Mouse (Mus musculus) 3134 (cell line): ENCODE results near the gene Ass1.

Source experiments
- DNase-seq: peaks from one replicate; pipeline ENCODE4 v3.0.0-alpha.2; 2011; ENCODE audit warnings: low spot score; ENCODE audit not compliant: insufficient read length; ENCODE audit errors: extremely low read depth

The Ass1 gene

GRCm38 (mm10) chr2:31458460-31458859 lies 11.5 kb upstream of the Ass1 start:
- DNase-seq: no peak

- DNase-seq: no peak
Observed at GRCm38 (mm10) chr2:31458989-31459936, 10.7 kb upstream of the Ass1 start.

- no peak for DNase-seq
Observed at GRCm38 (mm10) chr2:31460025-31460571, 9.9 kb upstream of the Ass1 start.

- DNase-seq: no peak
Observed at GRCm38 (mm10) chr2:31460920-31461319, 9.1 kb upstream of the Ass1 start.

GRCm38 (mm10) chr2:31462051-31462450 lies 8.0 kb upstream of the Ass1 start:
- no peak for DNase-seq

- DNase-seq: no peak
Observed at GRCm38 (mm10) chr2:31463253-31463652, 6.8 kb upstream of the Ass1 start.

GRCm38 (mm10) chr2:31463696-31464528 lies 6.1 kb upstream of the Ass1 start:
- no peak for DNase-seq

GRCm38 (mm10) chr2:31464529-31464910 lies 5.5 kb upstream of the Ass1 start:
- no peak for DNase-seq

- DNase-seq: no peak
Observed at GRCm38 (mm10) chr2:31467457-31467856, 2.5 kb upstream of the Ass1 start.

GRCm38 (mm10) chr2:31468857-31469256 lies 1.1 kb upstream of the Ass1 start:
- DNase-seq: no peak

GRCm38 (mm10) chr2:31469480-31469879 lies 527 bp upstream of the Ass1 start:
- DNase-seq: no peak

- DNase-seq: no peak
Observed at GRCm38 (mm10) chr2:31470683-31471385, 827 bp downstream of the Ass1 start.

GRCm38 (mm10) chr2:31471611-31472010 lies 1.6 kb downstream of the Ass1 start:
- no peak for DNase-seq

GRCm38 (mm10) chr2:31472406-31473065 lies 2.5 kb downstream of the Ass1 start:
- DNase-seq: no peak

- no peak for DNase-seq
Observed at GRCm38 (mm10) chr2:31473941-31474340, 3.9 kb downstream of the Ass1 start.

- no peak for DNase-seq
Observed at GRCm38 (mm10) chr2:31474686-31475085, 4.7 kb downstream of the Ass1 start.

- DNase-seq: no peak
Observed at GRCm38 (mm10) chr2:31476107-31476820, 6.3 kb downstream of the Ass1 start.

- DNase-seq: no peak
Observed at GRCm38 (mm10) chr2:31477234-31478161, 7.5 kb downstream of the Ass1 start.
